Mouse (Mus musculus) ovary, adult 2 months (tissue): ENCODE results near the gene Tcap. TPM values are rescaled to one million over a fixed set of nuclear protein-coding genes. Genes with fewer than 3 reads are reported as not detected.

Experiments
- polyA plus RNA-seq: library from polyadenylated mRNA; depleted of rRNA; stranded (reverse); fragments of >200 nt; gene quantifications from 2 replicates; pipeline ENCODE4 v1.2.3, GENCODE M21; 2012; rRNA removed

The Tcap gene
- polyA plus RNA-seq, result 1.5 and 1.6 TPM in 2 replicates

GRCm38 (mm10) chr11:98383261-98384030 lies at the start of gene Tcap:
Gene Tcap, plus strand, starts transcription at chr11:98383811.

GRCm38 (mm10) chr11:98348083-98348961 lies 35.3 kb upstream of the Tcap start, which contains the start of gene Ppp1r1b:
Gene Ppp1r1b, plus strand, starts transcription at chr11:98348404.

GRCm38 (mm10) chr11:98358161-98359083 lies 25.2 kb upstream of the Tcap start, which contains the start of gene Stard3:
Gene Stard3, plus strand, starts transcription at chr11:98358368.

DNA sequence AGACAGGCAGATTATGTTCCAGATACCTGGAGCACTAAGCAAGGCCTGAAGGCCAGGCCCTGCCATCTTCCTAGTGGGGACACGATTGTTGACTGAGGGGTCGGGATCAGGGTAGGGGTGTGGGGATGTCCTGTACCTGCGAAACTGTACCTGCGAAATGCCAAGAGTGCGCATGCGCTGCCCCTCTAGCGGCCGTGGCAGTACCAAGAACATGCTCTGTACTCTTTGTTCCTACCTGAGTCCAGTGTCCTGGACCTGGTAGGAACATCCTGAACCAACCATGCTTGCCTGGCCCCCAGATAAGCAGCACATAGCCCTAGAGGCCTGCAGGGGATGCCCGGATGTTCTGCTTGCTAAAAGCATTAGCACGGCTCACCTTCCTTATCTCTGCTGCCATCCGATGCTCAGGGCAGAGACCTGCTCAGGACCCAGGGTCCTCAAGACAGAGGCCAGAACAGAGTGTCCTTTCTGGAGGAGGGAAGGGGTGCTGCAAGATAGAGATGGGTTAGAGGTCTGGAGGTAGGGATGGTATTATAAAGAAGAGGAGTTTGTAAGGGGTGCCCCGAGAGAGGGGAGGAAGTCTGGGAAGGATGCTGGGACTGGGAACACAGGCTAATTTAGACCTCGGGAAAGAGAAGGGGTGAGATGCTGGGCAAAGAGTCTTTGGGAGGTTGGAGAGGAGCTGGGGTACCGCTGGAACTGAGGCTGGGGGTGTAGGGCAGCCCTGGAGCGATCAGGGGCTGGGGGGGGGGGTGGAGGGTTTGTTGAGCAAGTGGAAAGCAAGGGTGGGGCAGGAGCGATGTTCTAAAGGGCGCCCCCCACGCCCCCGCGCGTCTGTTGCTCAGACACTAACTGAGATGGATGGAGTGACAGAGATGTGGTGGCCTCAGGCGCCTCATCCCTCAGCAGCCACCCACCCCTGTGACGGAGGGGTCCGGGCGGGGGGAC lies 2.3 kb downstream of the Tcap start, which contains the start of gene Pnmt:
Gene Pnmt, plus strand, starts transcription at position 813 of the 948 bp plus-strand sequence.

DNA sequence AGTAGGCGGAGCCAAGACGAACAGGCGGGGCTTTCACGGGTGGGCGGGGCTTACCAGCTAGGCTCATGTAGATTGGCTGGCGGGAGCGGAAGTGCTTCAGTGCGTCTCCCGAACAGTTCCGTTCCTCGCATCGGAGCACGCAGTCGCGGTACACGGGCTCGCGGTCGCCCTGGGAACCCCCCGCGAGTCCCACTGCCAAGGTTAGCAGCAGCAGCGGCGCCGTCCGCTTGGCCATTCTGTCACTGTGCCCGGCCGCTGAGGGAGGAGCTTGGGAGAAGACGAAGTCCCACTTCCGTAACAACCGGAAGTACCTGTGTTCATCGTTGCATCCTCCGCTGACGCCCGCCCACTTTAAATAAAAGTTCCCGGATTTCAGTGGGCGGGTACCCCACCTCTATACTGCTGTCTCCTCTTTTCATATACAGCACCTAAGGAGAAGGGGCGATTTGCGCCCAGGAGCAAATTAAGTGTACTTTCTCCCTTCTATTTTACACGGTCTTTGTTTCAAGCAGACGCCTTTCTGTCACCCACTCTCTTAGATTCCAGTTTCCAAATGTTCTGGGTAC lies 16.6 kb downstream of the Tcap start, which contains the start of gene Pgap3:
Gene Pgap3, minus strand, starts transcription at position 330 of the 566 bp plus-strand sequence.

GRCm38 (mm10) chr11:98412273-98412796 lies 28.7 kb downstream of the Tcap start, which contains the start of gene Erbb2:
Gene Erbb2, plus strand, starts transcription at chr11:98412470.

Other genes starting within 250 kb of the Tcap start
- 24.0 and 30.2 TPM in 2 replicates for gene Fbxl20, start 233.4 kb upstream of the Tcap start, polyA plus RNA-seq
- gene Med1, start 190.5 kb upstream of the Tcap start, polyA plus RNA-seq, result 9.5 and 13.0 TPM in 2 replicates
- gene Cdk12, start 180.8 kb upstream of the Tcap start, polyA plus RNA-seq, result 10.5 and 13.7 TPM in 2 replicates
- gene Neurod2, start 54.2 kb upstream of the Tcap start, polyA plus RNA-seq, result not detected in 2 replicates
- gene Ppp1r1b, start 35.4 kb upstream of the Tcap start, polyA plus RNA-seq, result 21.9 and 22.6 TPM in 2 replicates
- 121 and 122 TPM in 2 replicates for gene Stard3, start 25.4 kb upstream of the Tcap start, polyA plus RNA-seq
- 0.20 TPM in 1 of 2 replicates, not detected in the other for gene Pnmt, start 2.6 kb downstream of the Tcap start, polyA plus RNA-seq
- 43.4 and 44.6 TPM in 2 replicates for gene Pgap3, start 16.7 kb downstream of the Tcap start, polyA plus RNA-seq
- 39.7 and 45.2 TPM in 2 replicates for gene Erbb2, start 28.7 kb downstream of the Tcap start, polyA plus RNA-seq
- gene Mien1, start 55.2 kb downstream of the Tcap start, polyA plus RNA-seq, result 33.6 and 37.7 TPM in 2 replicates
- 17.5 TPM in 2 replicates for gene Grb7, start 62.6 kb downstream of the Tcap start, polyA plus RNA-seq
- 1.5 TPM in 2 replicates for gene Ikzf3, start 162.2 kb downstream of the Tcap start, polyA plus RNA-seq
- 0.14 TPM in 1 of 2 replicates, not detected in the other for gene Zpbp2, start 167.3 kb downstream of the Tcap start, polyA plus RNA-seq
- gene Ormdl3, start 203.6 kb downstream of the Tcap start, polyA plus RNA-seq, result 116 and 131 TPM in 2 replicates
- gene Lrrc3c, start 214.5 kb downstream of the Tcap start, polyA plus RNA-seq, result not detected in 2 replicates
- gene Gm12355, start 241.8 kb downstream of the Tcap start, polyA plus RNA-seq, result not detected in 2 replicates
- not detected in 2 replicates for gene Gsdma3, start 242.5 kb downstream of the Tcap start, polyA plus RNA-seq